Mouse (Mus musculus): ENCODE results near the gene Taldo1. TPM values are rescaled to one million over a fixed set of nuclear protein-coding genes. Genes with fewer than 3 reads are reported as not detected.

The Taldo1 gene
- polyA plus RNA-seq, 1 experiment from 2014 or later, result 468 TPM

DNA sequence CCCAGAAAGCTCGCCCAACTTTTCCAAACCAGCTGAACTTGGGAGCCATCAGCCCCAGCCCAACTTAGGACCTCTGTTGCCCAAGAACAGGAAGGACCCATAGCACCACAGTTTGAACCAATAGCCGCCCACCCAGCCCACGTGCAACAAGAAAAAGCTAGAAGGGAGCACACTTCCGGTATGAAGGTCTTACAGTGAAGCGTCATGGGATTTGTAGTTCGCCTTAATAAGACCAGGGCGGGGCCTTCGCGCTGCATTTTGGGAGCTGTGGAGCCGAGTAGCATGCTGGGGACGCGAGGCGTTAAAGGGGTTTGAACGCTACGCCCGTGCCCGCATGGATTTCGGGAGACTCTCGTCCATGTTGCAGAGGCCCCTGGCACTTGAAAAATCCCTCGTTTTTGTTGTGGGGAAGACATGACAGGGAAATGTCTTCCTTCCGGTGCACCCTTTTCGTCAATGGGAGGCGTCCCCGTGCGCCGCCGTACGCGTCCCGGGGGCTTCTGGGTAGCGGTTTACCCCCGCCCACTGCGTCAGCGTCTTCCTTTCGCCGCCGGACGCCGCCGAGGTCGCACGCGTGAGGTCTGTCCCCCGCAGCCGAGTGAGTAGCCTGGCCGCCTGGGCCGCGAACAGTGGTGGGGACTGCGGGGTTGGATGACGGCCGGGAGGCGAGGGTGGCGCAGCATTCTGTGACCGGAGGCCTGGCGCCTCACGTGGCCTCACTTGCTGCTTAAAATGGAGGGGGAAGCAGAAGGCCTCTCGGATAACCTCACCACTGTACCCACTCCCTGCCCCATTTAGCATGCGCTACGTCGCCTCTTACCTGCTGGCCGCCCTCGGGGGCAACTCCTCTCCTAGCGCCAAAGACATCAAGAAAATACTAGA is 55.4 kb downstream of the Taldo1 start, which contains the start of gene Rplp2:
Gene Rplp2 (plus strand): TSS at position 261 of the 882 bp plus-strand sequence.
- WGBS, result under 1% methylated on average over 63 of the region's 63 CpGs
- ATAC-seq (ENCODE audit: low FRiP score, low TSS enrichment), result peak; percentile 88
- no peaks in the 10 kb centered on the region for H3K9me3 ChIP-seq (ENCODE audit: control insufficient read depth, low read length)

DNA sequence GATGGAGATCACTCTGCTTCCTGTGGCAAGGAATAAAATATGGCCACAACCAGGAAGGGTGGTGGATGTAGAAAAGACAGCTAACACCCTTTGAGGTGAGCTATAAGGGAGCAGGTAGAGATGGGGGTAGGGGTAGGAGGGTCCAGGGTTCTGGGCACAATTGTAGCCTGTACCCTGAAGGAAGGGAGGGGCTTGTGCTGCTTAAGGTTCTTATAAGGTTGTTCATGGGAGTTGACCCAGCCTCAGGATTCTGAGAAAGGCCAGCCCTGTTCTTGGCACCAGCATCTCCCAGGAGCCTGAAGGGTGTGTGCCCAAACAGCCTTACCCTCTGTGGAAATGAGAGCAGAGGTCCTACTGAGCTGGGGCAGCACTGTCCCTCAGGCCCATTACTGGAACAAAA is 59.9 kb downstream of the Taldo1 start:
- no peaks in the 10 kb centered on the region for H3K9me3 ChIP-seq (ENCODE audit: control insufficient read depth, low read length)
- H3K27me3 ChIP-seq (ENCODE audit: control insufficient read depth, insufficient read depth, low read length), result no peaks in the 10 kb centered on the region
- DNase-seq (ENCODE audit: low spot score) (peak; percentile 69), ATAC-seq (ENCODE audit: low FRiP score, low TSS enrichment) (peak; percentile 5; the same call in 1 of the 2 replicates)
- H3K4me2 ChIP-seq (replicated peaks; ENCODE audit: low read depth), result no peak overlapping the region
- H3K4me1 ChIP-seq (replicated peaks; ENCODE audit: control insufficient read depth, insufficient read depth), result peaks cover 3% of the 10 kb centered on the region; the same call in 1 of the 2 replicates
- H3K27ac ChIP-seq (replicated peaks), result peak overlapping the region; percentile 46
- no peak overlapping the region for H3K4me3 ChIP-seq (ENCODE audit: low read depth, low read length)
- peaks cover 6% of the 10 kb centered on the region; the same call in 1 of the 2 replicates for H3K36me3 ChIP-seq (ENCODE audit: control insufficient read depth, insufficient read depth, low read length)
- TF ChIP-seq EP300 (optimal IDR thresholded peaks at IDR 0.05) (no peak), CTCF (IDR thresholded peaks at IDR 0.05; ENCODE audit: low read depth) (no peak)
- no peak overlapping the region for H3K9ac ChIP-seq (ENCODE audit: low read length)

More for the DNA sequence above, 55.4 kb downstream of the Taldo1 start, which contains the start of gene Rplp2:
- DNase-seq (ENCODE audit: low spot score), result peak; percentile 94
- no peaks in the 10 kb centered on the region for H3K27me3 ChIP-seq (ENCODE audit: control insufficient read depth, insufficient read depth, low read length)
- no peak for TF ChIP-seq EP300 (optimal IDR thresholded peaks at IDR 0.05)
- TF ChIP-seq CTCF (IDR thresholded peaks at IDR 0.05; ENCODE audit: low read depth), result no peak
- peaks cover 6% of the 10 kb centered on the region; the same call in 1 of the 2 replicates for H3K36me3 ChIP-seq (ENCODE audit: control insufficient read depth, insufficient read depth, low read length)
- H3K27ac ChIP-seq (replicated peaks), result peak within 1 kb of the TSS; percentile 83
- H3K4me2 ChIP-seq (replicated peaks; ENCODE audit: low read depth), result peak within 1 kb of the TSS; percentile 70
- peak within 1 kb of the TSS; percentile 88 for H3K9ac ChIP-seq (ENCODE audit: low read length)
- H3K4me3 ChIP-seq (ENCODE audit: low read depth, low read length), result peak within 1 kb of the TSS; percentile 77
- peaks cover 4% of the 10 kb centered on the region; the same call in 1 of the 2 replicates for H3K4me1 ChIP-seq (replicated peaks; ENCODE audit: control insufficient read depth, insufficient read depth)

Other genes with a start within 250 kb of the Taldo1 start
- 216 and 220 TPM in 2 replicates for gene Rnh1, start 219.3 kb upstream of the Taldo1 start, polyA plus RNA-seq (2015; fragmentation: Nextera tagmentation; extraction: Ambion mirVana)
- 118 and 125 TPM in 2 replicates for gene Hras, start 198.2 kb upstream of the Taldo1 start, polyA plus RNA-seq (2015; fragmentation: Nextera tagmentation; extraction: Ambion mirVana)
- 2.8 and 3.5 TPM in 2 replicates for gene Lrrc56, start 198.0 kb upstream of the Taldo1 start, polyA plus RNA-seq (2015; fragmentation: Nextera tagmentation; extraction: Ambion mirVana)
- 2.7 and 3.6 TPM in 2 replicates for gene Lmntd2, start 178.1 kb upstream of the Taldo1 start, polyA plus RNA-seq (2015; fragmentation: Nextera tagmentation; extraction: Ambion mirVana)
- 84.2 and 105 TPM in 2 replicates for gene Rassf7, start 176.3 kb upstream of the Taldo1 start, polyA plus RNA-seq (2015; fragmentation: Nextera tagmentation; extraction: Ambion mirVana)
- 19.1 and 19.9 TPM in 2 replicates for gene Phrf1, start 163.4 kb upstream of the Taldo1 start, polyA plus RNA-seq (2015; fragmentation: Nextera tagmentation; extraction: Ambion mirVana)
- 11.3 and 12.2 TPM in 2 replicates for gene Irf7, start 125.7 kb upstream of the Taldo1 start, polyA plus RNA-seq (2015; fragmentation: Nextera tagmentation; extraction: Ambion mirVana)
- 1.2 and 2.0 TPM in 2 replicates for gene Cdhr5, start 115.4 kb upstream of the Taldo1 start, polyA plus RNA-seq (2015; fragmentation: Nextera tagmentation; extraction: Ambion mirVana)
- gene Sct, start 113.1 kb upstream of the Taldo1 start, polyA plus RNA-seq (2015; fragmentation: Nextera tagmentation; extraction: Ambion mirVana), result 2.2 and 2.4 TPM in 2 replicates
- 0.06 and 0.16 TPM in 2 replicates for gene Drd4, start 100.2 kb upstream of the Taldo1 start, polyA plus RNA-seq (2015; fragmentation: Nextera tagmentation; extraction: Ambion mirVana)
- gene Deaf1, start 64.5 kb upstream of the Taldo1 start, polyA plus RNA-seq (2015; fragmentation: Nextera tagmentation; extraction: Ambion mirVana), result 37.6 and 40.1 TPM in 2 replicates
- gene Tmem80, start 64.5 kb upstream of the Taldo1 start, polyA plus RNA-seq (2015; fragmentation: Nextera tagmentation; extraction: Ambion mirVana), result 18.6 and 19.7 TPM in 2 replicates
- gene Eps8l2, start 53.3 kb upstream of the Taldo1 start, polyA plus RNA-seq (2015; fragmentation: Nextera tagmentation; extraction: Ambion mirVana), result 86.1 and 96.5 TPM in 2 replicates
- gene Gatd1, start 21.9 kb downstream of the Taldo1 start, polyA plus RNA-seq (2015; fragmentation: Nextera tagmentation; extraction: Ambion mirVana), result 30.8 and 33.8 TPM in 2 replicates
- 2.0 and 2.5 TPM in 2 replicates for gene Cend1, start 37.3 kb downstream of the Taldo1 start, polyA plus RNA-seq (2015; fragmentation: Nextera tagmentation; extraction: Ambion mirVana)
- gene Slc25a22, start 45.7 kb downstream of the Taldo1 start, polyA plus RNA-seq (2015; fragmentation: Nextera tagmentation; extraction: Ambion mirVana), result 17.2 and 17.6 TPM in 2 replicates
- 1.8 and 2.0 TPM in 2 replicates for gene Pidd1, start 51.8 kb downstream of the Taldo1 start, polyA plus RNA-seq (2015; fragmentation: Nextera tagmentation; extraction: Ambion mirVana)
- gene Rplp2, start 55.2 kb downstream of the Taldo1 start, polyA plus RNA-seq (2015; fragmentation: Nextera tagmentation; extraction: Ambion mirVana), result 1,187 and 1,334 TPM in 2 replicates
- gene Pnpla2, start 63.0 kb downstream of the Taldo1 start, polyA plus RNA-seq (2015; fragmentation: Nextera tagmentation; extraction: Ambion mirVana), result 82.1 and 88.0 TPM in 2 replicates
- gene Cracr2b, start 68.9 kb downstream of the Taldo1 start, polyA plus RNA-seq (2015; fragmentation: Nextera tagmentation; extraction: Ambion mirVana), result 20.8 and 23.5 TPM in 2 replicates
- gene Cd151, start 75.2 kb downstream of the Taldo1 start, polyA plus RNA-seq (2015; fragmentation: Nextera tagmentation; extraction: Ambion mirVana), result 22.6 and 27.5 TPM in 2 replicates
- 53.4 and 60.2 TPM in 2 replicates for gene Polr2l, start 82.9 kb downstream of the Taldo1 start, polyA plus RNA-seq (2015; fragmentation: Nextera tagmentation; extraction: Ambion mirVana)
- 56.9 and 58.7 TPM in 2 replicates for gene Tspan4, start 83.0 kb downstream of the Taldo1 start, polyA plus RNA-seq (2015; fragmentation: Nextera tagmentation; extraction: Ambion mirVana)
- gene Chid1, start 147.7 kb downstream of the Taldo1 start, polyA plus RNA-seq (2015; fragmentation: Nextera tagmentation; extraction: Ambion mirVana), result 20.8 and 22.6 TPM in 2 replicates
- gene Ap2a2, start 170.0 kb downstream of the Taldo1 start, polyA plus RNA-seq (2015; fragmentation: Nextera tagmentation; extraction: Ambion mirVana), result 30.8 and 33.0 TPM in 2 replicates

Measured in stomach, postnatal 0 days (tissue).